Mouse (Mus musculus) cerebral cortex, adult 2 months (tissue): ENCODE measurements around the gene Ciz1.

Experiments
- WGBS: fragments of 180-500 bp; shearing (Covaris S2); methylation state at CpG from one replicate; pipeline ENCODE4 v1.1.7; 2018; 5-methylcytosine and 5-hydroxymethylcytosine counted together

Ciz1 gene

GRCm38 (mm10) chr2:32352151-32353006 lies at the start of gene Ciz1:
Ciz1 (plus strand) TSS chr2:32352327.
- 2% methylated on average over 42 of the region's 52 CpGs for WGBS

DNA sequence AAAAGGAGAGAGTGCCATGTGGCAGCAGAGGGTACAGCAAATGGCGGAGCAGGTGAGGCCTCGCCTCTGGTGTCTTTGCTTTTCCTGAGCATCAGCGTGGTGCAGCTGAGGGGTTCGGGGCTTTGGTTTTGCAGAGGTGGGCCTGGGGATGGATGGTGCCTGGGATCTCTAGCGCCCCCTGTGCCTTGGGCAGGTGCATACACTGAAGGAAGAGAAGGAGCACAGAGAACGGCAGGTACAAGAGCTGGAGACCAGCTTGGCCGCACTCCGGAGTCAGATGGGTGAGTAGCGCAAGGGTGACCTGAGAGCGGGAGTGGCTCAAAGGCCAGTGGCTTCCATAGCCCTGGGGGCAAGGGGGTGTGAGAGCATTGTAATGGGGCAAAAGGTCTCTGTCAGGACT lies 49.2 kb upstream of the Ciz1 start:
- 91% methylated on average over 10 of the region's 10 CpGs for WGBS

GRCm38 (mm10) chr2:32304145-32304832 lies 47.8 kb upstream of the Ciz1 start:
- 41% methylated on average over 8 of the region's 8 CpGs for WGBS

DNA sequence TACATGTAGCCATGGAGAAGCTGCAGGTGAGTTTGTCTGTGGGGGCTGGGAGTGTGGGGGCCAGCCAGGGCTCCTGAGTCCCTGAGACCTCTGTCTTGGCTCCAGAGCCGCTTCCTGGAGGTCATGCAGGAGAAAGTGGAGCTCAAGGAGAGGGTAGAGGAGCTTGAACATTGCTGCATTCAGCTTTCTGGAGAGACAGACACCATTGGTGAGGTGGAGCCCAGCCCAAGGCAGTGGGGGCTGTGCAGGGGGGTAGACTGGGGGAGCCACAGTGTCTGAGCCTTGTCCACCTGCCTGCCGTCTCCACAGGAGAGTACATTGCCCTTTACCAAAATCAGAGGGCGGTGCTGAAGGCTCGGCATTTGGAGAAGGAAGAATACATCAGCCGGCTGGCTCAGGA lies 46.5 kb upstream of the Ciz1 start:
- 78% methylated on average over 5 of the region's 5 CpGs for WGBS

DNA sequence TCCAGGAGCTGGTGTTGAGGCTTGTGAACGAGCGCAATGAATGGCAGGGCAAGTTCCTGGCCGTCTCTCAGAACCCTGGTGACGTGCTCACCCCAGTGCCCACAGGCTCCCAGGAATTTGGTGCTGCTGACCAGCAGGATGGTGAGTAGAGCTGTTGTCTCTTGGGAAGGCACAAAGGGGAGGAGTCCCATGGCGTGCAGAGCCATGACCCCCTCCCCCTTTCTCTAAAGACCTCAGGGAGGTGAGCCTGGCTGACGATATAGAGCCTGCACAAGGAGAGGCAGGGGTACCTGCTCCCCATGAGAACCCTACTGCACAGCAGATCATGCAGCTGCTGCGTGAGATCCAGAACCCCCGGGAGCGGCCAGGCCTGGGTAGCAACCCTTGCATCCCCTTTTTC lies 46.0 kb upstream of the Ciz1 start:
- 78% methylated on average over 9 of the region's 9 CpGs for WGBS

GRCm38 (mm10) chr2:32307247-32307798 lies 44.8 kb upstream of the Ciz1 start:
- WGBS = 60% methylated on average over 6 of the region's 6 CpGs

- WGBS = 41% methylated on average over 8 of the region's 8 CpGs
Observed at GRCm38 (mm10) chr2:32307941-32308760, 44.0 kb upstream of the Ciz1 start.

GRCm38 (mm10) chr2:32308870-32309568 lies 43.1 kb upstream of the Ciz1 start:
- WGBS = 75% methylated on average over 16 of the region's 16 CpGs

- WGBS = 69% methylated on average over 18 of the region's 18 CpGs
Observed at GRCm38 (mm10) chr2:32310096-32310845, 41.9 kb upstream of the Ciz1 start.

DNA sequence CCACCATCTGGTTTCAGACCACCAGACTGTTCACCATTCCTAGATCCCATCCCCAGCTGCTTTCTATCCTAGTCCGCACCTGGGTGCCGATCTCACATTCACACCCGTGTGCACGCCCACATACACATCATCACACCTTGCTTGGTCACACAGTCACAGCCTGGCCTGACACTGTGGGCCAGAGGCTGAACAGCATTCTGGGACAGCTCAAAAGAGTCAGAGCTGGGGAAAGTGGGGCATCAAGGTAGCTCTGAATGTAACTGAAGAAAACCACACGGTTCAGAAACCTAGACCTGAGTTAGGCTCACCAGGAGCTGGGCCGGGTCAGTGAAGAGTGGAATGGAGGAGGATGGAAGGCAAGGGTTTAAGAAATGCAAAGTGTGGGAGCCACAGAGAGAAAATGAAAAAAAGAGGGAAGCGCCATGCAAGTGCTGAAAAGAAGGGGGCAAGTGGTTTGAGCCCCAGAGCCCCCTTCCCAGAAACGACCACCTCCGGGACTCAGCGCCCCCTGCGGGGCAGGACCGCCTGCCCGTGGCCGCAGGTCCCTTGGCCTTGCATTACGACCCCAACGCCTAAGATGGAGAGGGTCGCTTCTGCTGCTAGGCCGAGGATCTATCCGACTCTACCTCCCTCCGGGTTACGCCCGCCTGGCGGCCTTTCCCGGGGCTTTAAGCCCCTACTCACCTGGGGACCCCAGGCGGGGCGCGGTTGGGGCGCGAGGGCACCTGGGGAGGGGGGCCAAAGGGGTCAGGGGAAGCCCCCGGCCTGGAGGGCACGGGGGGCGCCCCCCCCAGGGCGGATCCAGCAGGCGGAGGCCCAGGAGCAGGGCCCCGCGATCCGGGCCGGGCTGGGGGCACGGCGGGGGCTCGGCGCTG lies 40.4 kb upstream of the Ciz1 start:
- whole genome bisulfite sequencing = 16% methylated on average over 42 of the region's 42 CpGs

DNA sequence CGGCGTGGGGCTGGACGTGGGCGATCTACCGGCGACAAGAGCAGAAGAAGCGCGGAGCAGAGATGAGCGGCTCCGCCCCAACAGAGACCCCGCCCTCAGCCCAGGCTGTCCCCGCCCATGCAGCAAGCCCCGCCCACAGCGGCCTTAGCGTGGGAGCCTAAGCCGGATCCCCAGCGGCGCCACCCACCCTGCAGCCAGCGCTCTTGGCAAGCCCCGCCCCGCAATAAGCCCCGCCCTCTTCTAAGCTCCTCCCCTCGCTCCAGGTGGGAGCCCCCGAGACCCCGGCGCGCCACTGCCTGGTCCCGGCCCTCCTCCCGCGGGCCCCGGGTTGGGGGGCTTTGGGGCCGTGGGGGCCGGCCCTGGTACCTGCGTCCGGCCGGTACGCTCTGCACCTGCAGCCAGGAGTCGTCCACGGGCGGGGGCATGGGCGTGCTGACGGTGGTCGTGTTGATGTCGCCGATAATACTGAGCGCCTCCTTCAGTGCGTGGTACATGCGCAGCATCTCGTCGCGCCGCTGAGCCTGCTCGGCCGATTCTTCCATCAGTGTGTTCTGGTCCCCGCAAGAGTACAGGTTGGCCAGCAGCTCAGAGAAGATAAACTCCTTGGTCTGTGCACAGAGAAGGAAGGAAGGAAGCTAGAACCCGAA lies 39.7 kb upstream of the Ciz1 start:
- WGBS = 8% methylated on average over 48 of the region's 56 CpGs

- 93% methylated on average over 14 of the region's 14 CpGs for WGBS
Observed at GRCm38 (mm10) chr2:32314831-32315230, 37.3 kb upstream of the Ciz1 start.

- WGBS = 26% methylated on average over 8 of the region's 8 CpGs
Observed at GRCm38 (mm10) chr2:32315751-32316150, 36.4 kb upstream of the Ciz1 start.

DNA sequence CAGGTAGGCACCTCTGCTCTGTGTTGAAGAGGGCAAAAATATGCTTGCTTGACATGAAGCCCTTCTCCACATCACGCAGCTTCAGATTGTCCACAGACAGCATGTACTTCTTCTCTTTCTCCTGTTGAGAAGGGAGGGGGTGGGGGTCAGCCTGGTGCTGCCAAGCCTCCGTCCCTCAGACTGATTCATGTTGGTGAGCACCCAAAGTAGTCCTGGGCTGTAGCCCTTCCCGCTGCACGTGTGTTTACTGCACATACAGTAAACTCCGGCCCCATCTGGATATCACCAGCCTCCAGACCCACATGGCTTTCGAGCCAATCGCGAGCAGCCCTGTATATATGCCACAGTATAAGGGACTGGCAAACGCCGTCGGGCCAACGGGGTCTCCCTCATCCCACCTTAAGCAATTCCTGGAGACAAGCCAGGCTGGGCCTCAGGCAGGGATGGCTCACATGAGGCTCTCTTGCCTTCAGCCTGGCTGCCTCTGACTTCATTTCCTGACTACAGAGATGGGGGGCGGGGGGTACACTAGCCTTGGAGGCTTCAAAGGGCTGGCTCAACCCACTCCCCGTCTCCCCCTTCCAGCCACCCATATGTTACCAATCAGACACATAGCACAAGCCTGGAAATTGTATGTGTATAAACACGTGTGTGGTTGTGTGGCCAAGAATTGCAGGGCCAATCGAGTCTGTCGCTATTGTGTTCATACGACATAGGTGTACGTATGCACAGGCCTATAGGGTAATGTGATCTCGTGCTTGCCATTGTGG lies 35.1 kb upstream of the Ciz1 start:
- WGBS = 40% methylated on average over 20 of the region's 20 CpGs

DNA sequence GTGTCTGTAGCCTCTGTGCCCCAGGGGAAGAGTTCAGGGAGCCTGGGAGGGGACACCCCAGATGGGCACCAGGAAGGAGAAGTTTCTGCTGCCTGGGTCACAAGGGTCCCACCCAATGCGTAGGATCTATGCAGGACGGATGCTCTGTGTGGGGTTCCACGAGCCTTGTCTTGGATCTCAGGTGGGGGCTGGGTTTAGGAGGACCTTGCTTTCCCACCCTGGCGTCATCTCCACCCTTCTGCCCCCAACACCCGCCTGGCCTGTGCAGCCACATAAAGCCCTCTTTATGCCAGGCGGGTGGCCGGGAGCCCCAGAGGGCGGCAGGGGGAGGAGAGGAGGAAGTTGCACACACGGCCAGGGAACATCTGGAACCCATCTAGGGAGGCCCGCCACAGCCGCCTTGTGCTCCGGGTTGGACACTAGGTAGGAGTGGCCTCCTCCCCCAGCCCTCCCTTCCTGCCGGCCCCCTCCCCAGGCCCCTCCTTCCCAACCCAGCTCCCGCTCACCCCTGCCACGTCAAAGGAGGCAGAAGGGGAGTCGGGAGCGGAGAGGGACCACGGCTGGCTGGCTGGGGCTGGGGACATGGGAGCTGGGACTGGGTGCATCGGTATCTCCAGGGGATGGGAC lies 34.2 kb upstream of the Ciz1 start:
- 15% methylated on average over 19 of the region's 19 CpGs for WGBS

DNA sequence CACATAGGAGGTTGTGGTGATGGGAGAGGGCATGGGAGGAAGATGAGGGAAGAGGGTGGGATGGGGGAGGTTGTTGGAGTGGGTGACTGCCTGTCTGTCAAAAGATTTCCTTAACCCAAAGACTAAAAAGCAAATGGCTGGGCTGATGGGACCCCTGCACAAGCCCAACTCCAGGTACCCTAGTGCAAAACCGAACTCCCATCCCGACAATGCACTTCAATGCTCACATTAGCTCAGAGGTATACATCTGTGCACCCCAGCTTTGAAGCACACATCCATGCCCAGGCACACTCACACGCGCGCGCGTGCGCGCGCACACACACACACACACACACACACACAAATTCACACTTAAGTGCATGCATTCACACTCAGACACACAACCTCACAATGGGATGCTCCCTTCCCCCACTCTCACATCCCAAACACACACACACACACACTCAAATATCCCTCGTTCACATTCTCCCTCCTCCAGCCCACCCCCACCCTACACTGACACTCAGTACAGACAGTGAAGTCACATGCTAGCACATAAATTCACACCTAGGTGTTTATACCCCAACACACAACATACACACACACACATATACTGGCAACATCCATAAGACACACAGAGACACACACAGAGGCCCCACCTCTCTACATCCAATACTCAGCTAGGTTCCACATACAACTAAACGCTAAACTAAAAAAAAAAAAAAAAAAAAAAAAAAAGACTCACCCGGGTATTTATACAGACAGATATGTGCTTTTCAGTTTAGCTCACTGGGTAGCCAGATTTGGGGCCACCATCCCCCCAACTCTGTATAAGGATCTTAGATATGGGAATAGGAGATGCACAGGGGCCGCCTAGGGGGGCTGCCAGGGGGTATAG lies 33.2 kb upstream of the Ciz1 start:
- 71% methylated on average over 14 of the region's 14 CpGs for WGBS
